In genomic region chr4:150964635-150965554, GRCm38 (mm10) we compare ENCODE assay signal across 8 mouse cellular contexts. TPM values are rescaled to one million over a fixed set of nuclear protein-coding genes. Genes with fewer than 3 reads are reported as not detected.
DNase-seq lines count a peak whose midpoint lies in the region; ATAC-seq and TF ChIP-seq lines count a peak whose summit lies in the region.

No protein-coding gene starts in this region.

- TF ChIP-seq CTCF in forebrain, postnatal 0 days (IDR thresholded peaks at IDR 0.05; ENCODE audit: low read depth) = peak; percentile 81
- peak; percentile 78 for TF ChIP-seq CTCF in layer of hippocampus, adult 2 months (conservative IDR thresholded peaks at IDR 0.05)
- peak; percentile 89 for TF ChIP-seq CTCF in lung, embryonic 14.5 days (IDR thresholded peaks at IDR 0.05; ENCODE audit: low read depth)
- TF ChIP-seq CTCF in olfactory bulb, adult 2 months (IDR thresholded peaks at IDR 0.05; ENCODE audit: insufficient read depth, low read depth, low read length) = peak; percentile 40; the same call in 1 of the 2 replicates
- peak; percentile 83 for TF ChIP-seq CTCF in thymus, adult 2 months (IDR thresholded peaks at IDR 0.05; ENCODE audit: borderline replicate concordance, control insufficient read depth, extremely low read depth, insufficient read depth, low read length, poor library complexity)

- no peaks in the 10 kb centered on the region for H3K4me1 ChIP-seq in forebrain, postnatal 0 days (ENCODE audit: insufficient read depth)
- H3K4me1 ChIP-seq in lung, embryonic 14.5 days (ENCODE audit: insufficient read depth) = no peaks in the 10 kb centered on the region
- peaks cover 5% of the 10 kb centered on the region for H3K4me1 ChIP-seq in olfactory bulb, adult 2 months (ENCODE audit: control insufficient read depth, insufficient read depth, low read length)
- peaks cover 4% of the 10 kb centered on the region for H3K4me1 ChIP-seq in thymus, adult 2 months (replicated peaks; ENCODE audit: control insufficient read depth, insufficient read depth, low read length)

- no peaks in the 10 kb centered on the region for H3K36me3 ChIP-seq in forebrain, postnatal 0 days (ENCODE audit: insufficient read depth)
- no peaks in the 10 kb centered on the region for H3K36me3 ChIP-seq in lung, embryonic 14.5 days (ENCODE audit: insufficient read depth)
- no peaks in the 10 kb centered on the region for H3K36me3 ChIP-seq in thymus, adult 2 months (ENCODE audit: control insufficient read depth, insufficient read depth, low read length)

- DNase-seq in ES-CJ7 (ENCODE audit: low read depth, low spot score) = peak; percentile 90
- DNase-seq in c-Kit-positive CD71-positive TER-119-positive erythroid progenitor cells, embryonic 14.5 days (ENCODE audit: low spot score) = peak; percentile 73
- peak; percentile 81 for DNase-seq in forebrain, postnatal 0 days
- peak; percentile 93 for DNase-seq in heart, postnatal 4 days
- DNase-seq in layer of hippocampus, adult 2 months (ENCODE audit: low spot score in 2 of 2) = peak; percentile 76 to 92
- DNase-seq in lung, embryonic 14.5 days = peak; percentile 94
- DNase-seq in thymus, adult 2 months = peak; percentile 92

- no peaks in the 10 kb centered on the region for H3K9me3 ChIP-seq in forebrain, postnatal 0 days (ENCODE audit: low read length)
- H3K9me3 ChIP-seq in lung, embryonic 14.5 days (ENCODE audit: low read depth, low read length) = no peaks in the 10 kb centered on the region

- TF ChIP-seq POLR2A in olfactory bulb, adult 2 months (IDR thresholded peaks at IDR 0.05; ENCODE audit: insufficient read depth, low read depth, low read length) = no peak
- TF ChIP-seq POLR2A in thymus, adult 2 months (IDR thresholded peaks at IDR 0.05; ENCODE audit: control insufficient read depth, extremely low read depth, insufficient read depth, low read length, poor library complexity) = no peak

- no peak overlapping the region for H3K4me3 ChIP-seq in forebrain, postnatal 0 days (ENCODE audit: low read depth, low read length)
- no peak overlapping the region for H3K4me3 ChIP-seq in layer of hippocampus, adult 2 months
- H3K4me3 ChIP-seq in lung, embryonic 14.5 days (ENCODE audit: low read depth, low read length) = peak overlapping the region; percentile 21; the same call in 1 of the 2 replicates
- H3K4me3 ChIP-seq in olfactory bulb, adult 2 months (ENCODE audit: insufficient read depth, low read depth, low read length) = no peak overlapping the region; the same call in 1 of the 2 replicates
- H3K4me3 ChIP-seq in thymus, adult 2 months (ENCODE audit: control insufficient read depth, insufficient read depth, low read length) = peak overlapping the region; percentile 20; the same call in 1 of the 2 replicates

- peak; percentile 63; the same call in 1 of the 2 replicates for ATAC-seq in forebrain, postnatal 0 days
- ATAC-seq in lung, embryonic 14.5 days (ENCODE audit: insufficient read depth) = peak; percentile 57

- H3K9ac ChIP-seq in forebrain, postnatal 0 days = no peak overlapping the region
- no peak overlapping the region for H3K9ac ChIP-seq in lung, embryonic 14.5 days

- no peaks in the 10 kb centered on the region for H3K27me3 ChIP-seq in forebrain, postnatal 0 days (ENCODE audit: insufficient read depth, low read length)
- H3K27me3 ChIP-seq in lung, embryonic 14.5 days (ENCODE audit: insufficient read depth, low read length) = no peaks in the 10 kb centered on the region
- no peaks in the 10 kb centered on the region for H3K27me3 ChIP-seq in thymus, adult 2 months (ENCODE audit: control insufficient read depth, insufficient read depth, low read length)

- H3K4me2 ChIP-seq in forebrain, postnatal 0 days (ENCODE audit: low read depth) = peak overlapping the region; percentile 22; the same call in 1 of the 2 replicates
- H3K4me2 ChIP-seq in lung, embryonic 14.5 days = peak overlapping the region; percentile 56

- H3K27ac ChIP-seq in forebrain, postnatal 0 days (ENCODE audit: low read depth, low read length) = no peak overlapping the region
- H3K27ac ChIP-seq in layer of hippocampus, adult 2 months = no peak overlapping the region
- no peak overlapping the region for H3K27ac ChIP-seq in lung, embryonic 14.5 days (ENCODE audit: low read depth)
- H3K27ac ChIP-seq in olfactory bulb, adult 2 months (ENCODE audit: insufficient read depth, low read depth, low read length) = no peak overlapping the region
- H3K27ac ChIP-seq in thymus, adult 2 months (ENCODE audit: control insufficient read depth, insufficient read depth, low read length) = no peak overlapping the region

- WGBS in forebrain, postnatal 0 days = 15% methylated on average over 25 of the region's 25 CpGs
- WGBS in lung, embryonic 14.5 days = 11% methylated on average over 25 of the region's 25 CpGs
- 8% methylated on average over 25 of the region's 25 CpGs for WGBS in olfactory bulb, adult 2 months
- 7% methylated on average over 25 of the region's 25 CpGs for WGBS in thymus, adult 2 months

RNA-seq across cellular contexts. Expression of gene Uts2, which starts 32.0 kb away (rescaled TPM):
- not detected in 2 replicates for total RNA-seq in forebrain, postnatal 0 days (2014; rRNA removed)
- polyA plus RNA-seq in forebrain, postnatal 0 days (2015; fragmentation: Nextera tagmentation; extraction: Ambion mirVana) = not detected in 2 replicates
- total RNA-seq in heart, postnatal 4 days (2021) = not detected
- total RNA-seq in layer of hippocampus, adult 2 months (2021) = not detected
- not detected in 2 replicates for polyA plus RNA-seq in lung, embryonic 14.5 days (2014; fragmentation: Nextera tagmentation; extraction: Ambion mirVana)
- not detected in 2 replicates for polyA plus RNA-seq in olfactory bulb, adult 2 months (2012; ENCODE audit: insufficient read depth, insufficient read length, low replicate concordance, missing spikeins)
- polyA plus RNA-seq in thymus, adult 2 months (2012; rRNA removed) = 0.32 TPM in 1 of 2 replicates, not detected in the other

RNA-seq across cellular contexts. Expression of gene Tnfrsf9, which starts 50.5 kb away (rescaled TPM):
- total RNA-seq in forebrain, postnatal 0 days (2014; rRNA removed) = 0.19 and 1.2 TPM in 2 replicates
- 0.11 and 0.36 TPM in 2 replicates for polyA plus RNA-seq in forebrain, postnatal 0 days (2015; fragmentation: Nextera tagmentation; extraction: Ambion mirVana)
- total RNA-seq in heart, postnatal 4 days (2021) = under 1 TPM in 1 of 2 experiments, not detected in 1; 0.25 TPM
- total RNA-seq in layer of hippocampus, adult 2 months (2021) = under 1 TPM; 0.39 to 0.41 TPM
- 0.12 TPM in 1 of 2 replicates, not detected in the other for polyA plus RNA-seq in lung, embryonic 14.5 days (2014; fragmentation: Nextera tagmentation; extraction: Ambion mirVana)
- polyA plus RNA-seq in olfactory bulb, adult 2 months (2012; ENCODE audit: insufficient read depth, insufficient read length, low replicate concordance, missing spikeins) = not detected in 2 replicates
- 13.4 and 13.5 TPM in 2 replicates for polyA plus RNA-seq in thymus, adult 2 months (2012; rRNA removed)

RNA-seq across cellular contexts. Expression of gene Park7, which starts 50.7 kb away (rescaled TPM):
- 197 and 258 TPM in 2 replicates for total RNA-seq in forebrain, postnatal 0 days (2014; rRNA removed)
- 439 and 481 TPM in 2 replicates for polyA plus RNA-seq in forebrain, postnatal 0 days (2015; fragmentation: Nextera tagmentation; extraction: Ambion mirVana)
- 100 to 1,000 TPM; 187 to 190 TPM for total RNA-seq in heart, postnatal 4 days (2021)
- 100 to 1,000 TPM; 250 to 252 TPM for total RNA-seq in layer of hippocampus, adult 2 months (2021)
- polyA plus RNA-seq in lung, embryonic 14.5 days (2014; fragmentation: Nextera tagmentation; extraction: Ambion mirVana) = 477 and 500 TPM in 2 replicates
- not detected in 2 replicates for polyA plus RNA-seq in olfactory bulb, adult 2 months (2012; ENCODE audit: insufficient read depth, insufficient read length, low replicate concordance, missing spikeins)
- 128 and 138 TPM in 2 replicates for polyA plus RNA-seq in thymus, adult 2 months (2012; rRNA removed)

Comparison
In these comparisons a context has a peak if more than half of its experiments do, and no peak if none do; other contexts are left out.
1. H3K4me3 ChIP-seq: peak in lung, embryonic 14.5 days (single experiment) and thymus, adult 2 months (single experiment); none in forebrain, postnatal 0 days (single experiment), layer of hippocampus, adult 2 months (single experiment) and olfactory bulb, adult 2 months (single experiment).
2. RNA of gene Tnfrsf9, which starts 50.5 kb away (polyA plus RNA-seq): 13.4 to 13.5 TPM in thymus, adult 2 months; 0.11 to 0.36 TPM in forebrain, postnatal 0 days, 0.12 TPM in lung, embryonic 14.5 days and not detected in olfactory bulb, adult 2 months; every median in the first group is over 10 times any median in the second.
3. Peak in every context shown above with its lines, with median percentiles within 50 percentile points of each other: DNase-seq and CTCF ChIP-seq.